Mouse (Mus musculus): ENCODE results near the gene Mafb.

The Mafb gene

DNA sequence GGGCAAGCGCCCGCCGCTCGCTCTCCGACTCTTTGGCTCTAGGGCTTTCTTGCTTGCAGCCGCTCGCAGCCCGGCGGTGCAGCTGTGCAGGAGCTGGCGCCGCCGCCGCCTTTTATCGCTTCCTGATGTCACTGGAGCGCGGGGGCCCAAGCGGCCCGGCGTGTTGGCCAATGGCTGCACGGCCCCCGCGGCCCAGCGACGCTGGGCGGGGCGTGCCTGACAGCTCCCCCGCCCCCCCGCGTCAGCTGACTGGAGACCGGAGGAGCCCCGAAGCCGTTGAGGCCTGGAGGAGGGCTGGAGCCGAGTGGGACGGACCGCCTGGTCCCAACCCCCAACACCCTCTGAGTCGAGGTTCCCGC, at the start of gene Mafb:
Mafb (minus strand) TSS at position 86 of the 359 bp plus-strand sequence.
- peak; percentile 92 for DNase-seq (ENCODE audit: low spot score in 2 of 2)

DNA sequence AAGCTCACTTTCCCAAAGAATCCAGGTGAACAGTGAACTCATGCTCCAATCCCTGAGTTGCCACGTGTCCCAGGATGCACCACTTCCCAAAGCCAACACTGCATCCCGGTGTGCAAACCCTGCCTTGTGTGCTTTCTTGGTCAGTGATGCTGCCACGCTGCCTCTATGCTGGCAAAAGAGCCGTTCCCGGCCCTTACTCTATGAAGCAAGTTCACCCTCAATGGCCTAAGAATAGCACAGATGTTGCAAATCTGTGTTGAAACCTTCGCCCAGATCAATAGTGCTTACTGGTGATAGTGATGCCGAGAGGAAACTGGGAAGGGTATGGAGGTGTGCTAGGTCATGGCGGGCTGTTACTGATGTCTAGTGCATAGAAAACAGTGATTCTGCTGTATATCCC, 48.3 kb upstream of the Mafb start:
- no peak for DNase-seq (ENCODE audit: low spot score in 2 of 2)

DNA sequence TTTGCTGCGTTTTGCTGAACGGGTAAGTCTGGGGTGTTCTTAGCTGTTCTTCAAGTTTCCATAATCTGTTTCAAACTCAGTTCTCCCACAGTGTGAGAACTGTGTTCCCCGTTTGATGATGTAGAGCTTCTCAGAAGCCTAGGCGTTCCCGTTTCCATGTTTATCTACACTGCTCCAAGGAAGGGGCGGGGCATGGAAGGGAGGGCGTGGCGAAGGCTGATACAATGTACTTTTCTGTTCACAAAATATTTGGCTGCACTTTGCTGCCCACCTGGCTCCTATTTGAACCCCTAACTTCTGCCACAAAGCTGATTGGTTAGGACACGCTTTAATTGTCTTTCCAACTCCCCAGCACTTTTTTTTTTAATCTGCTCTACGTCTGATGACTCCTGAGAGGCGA, 47.9 kb upstream of the Mafb start:
- DNase-seq (ENCODE audit: low spot score in 2 of 2) = no peak

DNA sequence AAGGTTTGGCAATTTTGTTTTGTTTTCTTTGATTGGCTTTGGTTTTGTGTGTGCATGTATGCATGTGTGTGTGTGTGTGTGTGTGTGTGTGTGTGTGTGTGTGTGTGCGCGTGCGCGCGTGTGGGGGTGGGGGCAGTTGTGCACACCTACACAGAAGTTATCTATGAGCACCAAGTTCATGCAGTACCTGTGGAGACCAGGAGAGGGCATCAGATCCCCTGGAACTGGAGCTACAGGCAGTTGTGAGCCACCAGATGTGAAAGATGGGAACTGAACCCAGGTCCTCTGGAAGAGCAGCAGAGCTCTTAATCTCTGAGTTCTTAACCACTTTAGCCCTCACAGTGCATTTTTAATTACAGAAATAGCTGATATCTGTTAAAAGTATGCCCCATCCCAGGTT, 47.1 kb upstream of the Mafb start:
- DNase-seq (ENCODE audit: low spot score in 2 of 2) = no peak

DNA sequence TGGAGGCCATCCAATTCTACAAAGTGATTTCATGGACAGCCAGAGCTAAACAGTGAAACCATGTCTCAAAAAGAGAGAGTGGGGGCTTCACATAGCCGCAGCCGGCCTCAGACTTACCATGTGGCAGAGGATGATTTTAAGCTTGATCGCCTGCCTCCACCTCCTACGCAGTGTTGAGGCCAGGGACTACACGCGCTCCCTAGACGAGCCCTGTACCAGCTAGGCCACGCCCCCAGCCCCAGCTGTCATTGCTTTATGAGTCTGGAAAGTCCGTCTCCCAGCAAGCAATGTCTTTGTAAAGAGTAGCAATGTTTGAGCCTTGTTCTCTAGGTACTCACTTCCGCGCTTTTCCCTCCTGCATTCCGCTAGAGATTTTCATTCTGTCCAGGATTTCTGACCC, 46.2 kb upstream of the Mafb start:
- no peak for DNase-seq (ENCODE audit: low spot score in 2 of 2)

DNA sequence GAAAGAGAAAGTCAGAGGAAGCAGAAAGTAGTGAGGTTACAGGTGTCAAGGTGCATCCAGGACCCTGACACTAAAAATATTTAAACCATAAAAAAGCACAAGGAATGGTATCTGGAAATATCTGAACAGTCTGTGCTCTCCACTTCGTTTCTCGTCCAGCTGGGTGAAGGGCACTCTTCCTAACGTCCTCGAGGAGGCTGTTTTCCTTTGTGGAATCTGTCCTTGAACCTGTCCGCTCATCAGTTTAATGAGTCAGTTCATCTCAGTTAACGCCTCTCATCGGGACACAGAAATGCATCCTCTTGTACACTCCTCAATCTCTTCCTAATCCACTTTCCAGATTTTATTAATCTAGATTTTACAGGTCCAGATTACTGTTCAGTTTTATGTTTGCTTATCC, 44.6 kb upstream of the Mafb start:
- DNase-seq (ENCODE audit: low spot score in 2 of 2) = no peak

DNA sequence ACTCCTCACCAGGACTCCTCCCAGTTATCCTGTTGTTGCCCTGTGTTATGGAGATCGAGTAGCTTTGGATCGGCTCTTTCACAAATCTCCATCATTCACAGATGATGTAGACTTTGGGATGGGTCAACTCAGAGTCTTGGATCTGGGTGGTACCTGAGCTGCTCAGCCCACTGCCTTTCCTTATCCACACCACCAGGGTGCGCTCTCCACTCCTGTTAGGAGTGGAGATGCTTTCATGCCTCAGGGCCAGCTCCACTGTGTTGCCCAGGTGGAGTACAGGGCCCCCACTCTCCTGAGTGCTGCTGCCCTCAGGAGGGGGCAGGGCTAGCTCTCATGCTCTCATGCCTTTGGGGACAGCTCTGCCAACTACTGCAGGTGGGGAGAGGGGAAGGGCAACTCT, 40.9 kb upstream of the Mafb start:
- DNase-seq (ENCODE audit: low spot score in 2 of 2) = no peak

DNA sequence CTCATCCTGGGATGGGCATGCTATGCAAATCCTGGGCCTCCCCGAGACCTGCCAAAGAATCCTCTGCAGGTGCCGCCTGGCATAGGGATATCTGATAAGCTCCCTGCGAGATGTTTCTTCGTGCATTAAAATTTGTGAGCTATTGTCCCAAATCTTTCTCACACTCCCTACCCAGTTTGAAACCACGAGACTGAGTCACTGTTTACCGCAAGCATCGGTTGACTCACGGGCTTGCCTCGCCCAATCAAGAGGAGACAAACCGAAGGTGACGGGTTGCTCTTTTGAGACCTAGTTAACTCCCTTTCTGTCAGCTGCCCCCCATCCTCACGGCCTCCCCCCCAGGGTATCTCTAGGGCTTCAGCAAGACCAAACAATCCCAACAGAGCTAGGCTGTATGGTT, 30.9 kb upstream of the Mafb start:
- DNase-seq (ENCODE audit: low spot score in 2 of 2) = peak in 1 of 2 experiments; percentile 19

DNA sequence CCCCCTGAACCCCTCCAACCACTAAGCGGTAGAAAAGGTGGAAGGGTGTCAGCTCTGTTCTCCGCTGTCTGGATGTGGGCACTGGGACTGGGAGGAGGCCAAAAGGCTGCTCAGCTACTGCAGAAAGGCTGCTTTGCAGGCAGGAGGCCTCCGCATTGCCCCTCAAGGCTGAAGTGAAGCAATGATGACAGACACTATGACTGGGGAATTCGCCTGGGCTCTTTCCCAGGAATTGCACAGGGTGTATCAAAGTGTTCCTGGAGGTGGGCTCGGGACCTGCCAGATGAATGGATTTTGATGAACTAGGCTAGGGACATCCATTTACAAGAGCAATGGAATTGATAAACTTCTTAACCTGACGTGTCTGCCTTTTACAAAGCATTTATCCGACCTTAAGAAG, 27.9 kb upstream of the Mafb start:
- no peak for DNase-seq (ENCODE audit: low spot score in 2 of 2)

DNA sequence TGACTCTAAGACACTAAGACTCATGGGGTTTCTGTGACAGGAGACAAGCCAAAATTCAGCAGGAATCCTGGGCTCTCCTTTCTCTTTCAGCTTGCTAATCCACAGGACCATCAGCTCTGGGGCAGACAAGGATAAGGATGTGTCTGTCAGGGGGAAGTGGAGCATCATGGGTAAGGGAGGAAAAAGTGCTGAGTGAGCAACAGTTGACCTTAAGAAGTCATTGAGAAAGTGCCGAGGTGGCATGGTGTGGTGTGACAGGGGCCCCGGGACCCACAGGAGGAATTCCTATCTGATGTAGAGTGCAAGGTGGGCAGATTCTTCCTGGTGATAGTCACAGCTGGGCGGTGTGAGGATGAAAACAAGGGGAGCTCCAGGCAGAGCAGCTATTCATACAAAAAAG, 25.8 kb upstream of the Mafb start:
- no peak for DNase-seq (ENCODE audit: low spot score in 2 of 2)

DNA sequence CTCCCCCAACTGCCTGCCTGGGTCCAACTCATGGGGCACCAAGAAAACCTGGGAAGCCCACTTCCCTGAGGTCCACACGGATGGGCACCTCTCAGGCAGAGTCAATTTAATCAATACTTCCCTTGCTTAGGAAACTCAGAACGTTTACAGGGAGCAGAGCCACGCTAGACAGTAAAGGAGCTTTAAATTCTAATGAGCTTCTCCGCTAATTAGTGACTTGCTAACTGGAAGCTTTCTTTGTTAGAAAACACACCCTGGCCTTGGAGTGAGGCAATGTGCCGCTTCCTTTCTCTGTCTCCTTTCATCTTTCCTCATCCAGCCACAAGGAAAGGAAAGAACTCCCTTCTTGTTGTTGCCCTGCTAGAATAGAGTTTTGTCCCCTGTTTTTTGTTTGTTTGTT, 21.7 kb upstream of the Mafb start:
- no peak for DNase-seq (ENCODE audit: low spot score in 2 of 2)

DNA sequence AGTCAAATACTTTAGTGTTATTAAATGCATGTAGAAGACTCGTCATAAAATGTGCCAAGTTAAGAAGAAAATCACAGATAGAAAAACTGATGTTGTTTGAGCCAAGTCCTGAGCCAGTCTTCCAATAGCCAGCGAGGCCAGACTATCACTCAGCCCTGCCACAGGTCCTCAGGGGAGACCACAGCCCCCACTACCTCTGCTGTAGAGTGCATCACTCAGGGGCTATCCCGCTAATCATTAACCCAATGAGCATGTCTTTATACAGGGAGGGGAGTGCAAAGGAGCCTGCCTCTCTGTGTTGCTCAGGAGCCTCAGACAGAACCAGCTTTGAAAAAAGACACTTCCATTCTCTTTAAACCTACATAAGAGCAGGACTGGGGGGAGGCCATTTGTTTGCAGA, 16.6 kb upstream of the Mafb start:
- no peak for DNase-seq (ENCODE audit: low spot score in 2 of 2)

DNA sequence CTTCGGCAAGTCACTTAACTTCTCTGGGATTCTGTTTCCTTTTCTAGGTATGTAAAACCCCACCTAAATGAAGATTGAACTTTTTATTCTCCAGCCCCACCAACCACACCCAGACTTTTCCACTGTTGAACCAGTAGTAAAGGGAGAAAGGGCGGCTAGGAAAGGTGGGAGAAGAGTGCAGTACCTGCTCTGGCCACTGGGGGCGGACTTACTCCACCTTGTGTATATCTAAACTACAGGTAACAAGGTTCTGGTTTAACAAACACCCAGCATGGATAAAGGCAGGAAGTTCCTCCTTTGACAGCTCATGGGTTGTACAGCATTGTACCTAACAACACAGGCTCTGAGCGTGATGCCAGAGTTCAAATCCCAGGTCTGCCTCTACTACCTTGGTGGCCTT, 11.4 kb upstream of the Mafb start:
- DNase-seq (ENCODE audit: low spot score in 2 of 2) = peak in 1 of 2 experiments; percentile 52

DNA sequence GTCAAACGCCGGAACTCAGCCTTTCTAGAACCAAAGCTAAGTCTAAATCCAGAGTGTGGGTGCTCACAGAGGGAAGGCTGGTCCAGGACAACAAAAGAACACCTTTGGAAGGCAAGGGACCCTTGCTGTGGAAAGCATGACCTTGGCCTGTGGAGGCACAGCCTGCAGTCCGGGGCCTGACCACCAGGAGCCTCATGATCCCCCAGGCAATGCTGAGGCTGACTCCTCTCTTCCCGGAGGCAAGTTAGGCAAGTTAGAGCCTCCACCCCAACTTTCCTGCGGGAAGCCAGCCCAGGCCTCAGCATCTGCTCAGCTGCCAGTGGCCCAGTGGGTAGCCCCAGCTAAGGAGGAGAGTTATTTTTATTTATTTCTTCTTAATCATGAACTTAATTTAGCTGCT, 9.4 kb upstream of the Mafb start:
- no peak for DNase-seq (ENCODE audit: low spot score in 2 of 2)

DNA sequence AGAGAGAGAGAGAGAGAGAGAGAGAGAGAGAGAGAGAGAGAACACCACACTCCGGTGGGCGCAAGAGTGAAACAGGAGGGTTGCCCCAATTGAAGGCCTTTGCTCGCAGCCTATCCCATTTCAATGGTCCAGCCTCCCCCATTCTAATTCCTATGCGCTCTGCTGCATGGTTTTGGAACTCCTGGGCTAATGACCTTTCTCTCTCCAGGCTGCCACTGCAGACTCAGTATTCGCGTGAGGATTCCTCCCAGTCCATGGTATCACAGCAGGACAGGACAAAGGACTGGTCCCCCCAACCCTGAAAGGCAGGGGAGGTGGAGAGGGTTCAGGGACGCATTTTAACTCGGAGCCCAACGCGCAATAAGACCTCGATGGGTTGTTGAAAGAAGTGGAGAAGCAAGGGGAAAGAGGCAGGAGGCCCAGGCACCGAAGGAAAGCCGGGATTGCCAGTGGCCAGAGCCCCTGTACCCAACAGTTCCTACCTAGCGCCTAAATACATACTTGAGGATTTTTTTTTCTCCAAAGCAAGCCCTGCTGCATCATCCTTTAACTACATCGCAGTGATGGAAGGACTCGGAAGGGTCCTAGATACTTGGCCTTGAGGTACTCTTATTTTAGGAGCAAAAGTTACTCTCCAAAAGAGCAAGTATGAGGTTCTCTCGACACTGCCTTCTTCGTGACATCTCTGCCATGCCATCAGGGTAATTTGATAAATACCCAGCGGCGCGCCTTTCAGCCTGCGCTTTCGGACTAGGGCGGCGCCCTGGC, 3.0 kb upstream of the Mafb start:
- no peak for DNase-seq (ENCODE audit: low spot score in 2 of 2)

DNA sequence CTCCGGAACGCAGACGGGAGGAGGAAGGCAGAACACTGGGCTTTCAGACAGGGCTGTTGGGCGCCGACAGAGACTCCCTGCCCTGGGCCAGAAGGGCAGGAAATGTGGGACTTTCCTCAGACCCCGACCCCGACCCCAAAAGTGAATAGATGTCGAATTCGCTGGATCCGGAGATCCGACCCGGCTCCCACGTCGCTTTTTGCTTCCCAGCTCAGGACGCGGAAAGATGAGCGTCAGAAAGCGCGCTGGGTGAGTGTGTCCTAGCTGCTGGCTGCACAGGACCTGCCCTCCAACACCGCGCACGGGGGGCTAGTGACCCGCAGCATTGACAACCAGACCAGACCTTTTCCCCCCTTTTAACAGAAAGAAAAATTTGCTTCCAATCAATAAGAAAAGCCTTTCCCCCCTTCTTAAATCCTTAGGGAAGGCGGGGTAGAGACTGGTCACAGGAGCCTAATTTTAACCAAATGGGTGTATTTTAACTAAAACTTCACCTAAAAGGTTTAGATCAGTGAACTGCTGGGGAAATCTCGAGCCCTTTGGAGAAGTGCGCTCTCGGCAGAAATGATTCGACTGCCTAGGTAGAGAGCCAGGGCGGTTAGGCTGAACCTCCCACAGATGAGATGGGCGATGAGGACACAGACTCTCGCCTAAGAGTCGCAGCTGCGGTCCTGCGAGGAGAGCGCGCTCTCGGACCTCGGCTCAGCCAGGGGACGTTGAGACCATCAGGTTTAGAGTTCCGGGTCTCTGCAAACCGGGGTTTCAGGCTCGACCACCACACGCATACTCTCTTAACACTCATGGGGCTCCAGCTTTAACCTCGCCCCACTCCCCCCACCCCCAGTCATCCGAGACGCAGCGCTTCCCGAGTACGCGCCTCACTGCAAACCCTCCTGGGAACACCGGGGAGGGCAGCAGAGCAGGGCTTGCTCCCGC, 1.8 kb upstream of the Mafb start:
- DNase-seq (ENCODE audit: low spot score in 2 of 2) = no peak

DNA sequence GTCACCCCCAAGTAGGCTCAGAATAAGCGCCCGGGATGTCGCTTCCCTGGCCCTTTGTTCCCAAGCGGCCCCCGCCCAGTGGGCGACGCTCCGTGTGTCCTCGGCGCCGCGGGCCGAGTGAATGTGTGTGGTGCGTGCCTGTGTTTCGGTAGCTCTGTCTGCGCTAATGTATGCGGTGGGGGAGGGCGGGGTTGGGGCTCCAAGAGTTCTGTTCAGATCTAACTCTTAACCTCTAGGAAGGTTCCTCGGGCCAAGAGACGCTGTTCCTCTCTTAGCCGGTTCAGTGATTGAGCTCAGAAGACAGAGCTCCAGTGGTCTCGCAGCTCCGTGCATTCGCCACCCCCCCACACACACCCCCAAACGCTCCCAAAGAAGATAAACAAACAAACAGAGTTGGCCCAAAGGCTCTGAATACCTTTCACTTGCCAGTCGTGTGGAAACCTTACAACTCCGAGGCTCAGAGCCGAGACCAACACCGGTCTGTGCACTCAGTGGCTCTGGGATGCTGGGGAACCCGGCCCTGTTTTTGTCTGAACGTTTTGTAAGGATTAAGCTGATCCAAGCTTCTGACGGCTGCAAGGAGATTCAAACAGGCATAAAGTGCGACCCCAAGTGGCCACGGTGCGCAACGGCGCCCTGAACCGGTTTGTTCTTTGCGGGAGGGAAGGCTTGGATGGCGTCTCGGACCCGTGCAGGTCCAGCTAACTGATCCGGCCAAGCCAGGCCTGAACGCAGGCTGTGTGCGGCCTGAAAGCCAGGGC, 763 bp upstream of the Mafb start:
- peak; percentile 84 to 95 for DNase-seq (ENCODE audit: low spot score in 2 of 2)

DNA sequence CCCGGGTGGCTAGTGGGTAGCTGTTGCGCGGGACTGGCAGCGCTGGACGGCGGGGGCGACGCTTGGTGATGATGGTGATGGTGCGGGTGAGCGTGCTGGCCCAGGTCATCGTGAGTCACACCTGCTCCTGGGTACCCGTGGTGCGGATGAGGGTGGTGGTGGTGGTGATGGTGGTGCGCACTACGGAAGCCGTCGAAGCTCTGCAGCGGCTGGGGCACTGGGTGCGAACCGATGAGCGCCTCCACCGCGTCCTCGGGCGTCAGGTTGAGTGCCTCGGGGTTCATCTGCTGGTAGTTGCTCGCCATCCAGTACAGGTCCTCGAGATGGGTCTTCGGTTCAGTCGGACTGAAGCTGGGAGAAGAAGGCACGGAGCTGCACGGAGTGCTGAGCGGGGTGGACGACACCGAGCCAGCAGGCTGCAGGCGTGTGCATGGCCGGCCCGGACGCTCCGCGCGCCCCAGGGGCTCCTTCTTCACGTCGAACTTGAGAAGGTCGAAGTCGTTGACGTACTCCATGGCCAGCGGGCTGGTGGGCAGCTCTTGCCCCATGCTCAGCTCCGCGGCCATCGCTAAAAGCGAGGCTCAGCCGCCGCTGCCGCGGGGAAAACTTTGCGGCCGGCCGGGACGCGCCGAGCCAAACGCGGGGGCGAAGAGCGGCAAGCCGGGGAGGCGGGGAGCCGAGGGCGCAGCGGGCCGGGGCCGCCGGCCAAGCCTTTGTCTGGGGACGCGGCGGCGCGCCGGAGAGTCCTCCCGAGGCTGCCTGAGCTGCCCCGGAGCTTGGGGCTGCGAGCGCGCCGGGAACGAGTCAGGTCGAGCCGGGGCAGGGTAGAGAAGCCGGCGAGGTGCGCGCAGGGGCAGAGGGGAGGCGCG, 520 bp downstream of the Mafb start:
- peak; percentile 18 to 67 for DNase-seq (ENCODE audit: low spot score in 2 of 2)

DNA sequence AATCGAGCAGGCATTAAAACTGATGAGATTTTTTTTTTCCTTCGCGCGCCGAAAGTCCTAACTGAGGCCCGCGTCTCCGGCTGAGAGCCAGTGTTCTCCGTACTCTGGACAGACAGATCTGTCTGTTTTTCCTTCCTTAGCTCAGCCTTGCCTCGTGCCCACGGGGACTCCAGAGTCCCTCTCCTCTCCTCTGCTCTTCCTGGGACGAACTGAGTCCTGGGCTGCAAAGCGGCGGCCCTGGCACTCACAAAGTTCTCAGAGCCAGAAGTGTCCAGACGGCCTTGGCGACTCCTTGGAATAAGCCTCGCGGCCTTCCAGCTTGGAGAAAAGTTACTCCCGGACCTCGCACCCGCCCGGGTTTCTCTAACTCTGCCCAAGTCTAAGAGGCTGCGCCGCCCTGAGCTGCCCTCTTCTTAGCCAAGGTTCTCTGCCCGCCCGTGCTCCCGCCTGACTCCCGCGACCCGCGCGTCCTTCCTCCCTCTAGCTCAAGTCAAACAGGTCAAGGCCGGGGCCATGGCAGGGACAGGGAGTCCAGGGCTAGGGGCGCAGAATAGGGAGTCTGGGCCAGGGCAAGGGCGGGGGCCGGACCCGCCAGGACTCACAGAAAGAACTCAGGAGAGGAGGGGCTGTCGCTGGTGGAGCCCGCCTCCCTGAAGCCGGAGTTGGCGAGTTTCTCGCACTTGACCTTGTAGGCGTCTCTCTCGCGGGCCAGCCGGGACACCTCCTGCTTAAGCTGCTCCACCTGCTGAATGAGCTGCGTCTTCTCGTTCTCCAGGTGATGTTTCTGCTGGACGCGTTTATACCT, 1.6 kb downstream of the Mafb start:
- DNase-seq (ENCODE audit: low spot score in 2 of 2) = peak; percentile 59 to 68

DNA sequence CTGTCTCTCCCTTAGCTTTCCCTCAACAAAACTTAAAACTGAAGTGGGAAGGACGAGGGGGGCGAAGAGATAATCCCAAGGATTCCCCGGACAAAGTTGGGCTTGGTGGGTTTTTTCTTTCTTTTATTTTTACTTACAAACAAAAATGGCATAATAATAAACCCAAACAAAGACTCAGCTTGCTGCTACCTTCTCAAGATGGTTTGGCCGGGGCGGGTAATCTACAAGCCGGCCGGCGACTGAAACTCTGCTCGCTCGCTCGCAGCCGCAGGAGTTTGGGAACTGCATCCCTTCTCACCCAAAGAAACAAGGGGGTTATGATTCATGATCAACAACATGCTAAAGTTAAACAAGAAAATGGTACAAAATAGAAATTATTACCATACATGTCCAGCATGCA, 2.2 kb downstream of the Mafb start:
- DNase-seq (ENCODE audit: low spot score in 2 of 2) = no peak
